Mouse (Mus musculus) heart, embryonic 11.5 days (tissue): ENCODE results near the gene Eif2b3. TPM values are rescaled to one million over a fixed set of nuclear protein-coding genes. Genes with fewer than 3 reads are reported as not detected.

Source experiments
- ATAC-seq: fragments of 200-750 bp; cut with Nextera tagmentation; replicated peaks from 2 replicates; pipeline ENCODE4 v1.8.0; 2017; ENCODE audit warnings: moderate library complexity; ENCODE audit not compliant: insufficient number of reproducible peaks, low FRiP score, low TSS enrichment
- H3K27ac ChIP-seq: fragments of 300-500 bp; sonication (generic); 2 replicates; pipeline ENCODE4 v1.5.1; 2014; ENCODE audit warnings: mild to moderate bottlenecking, low read depth, low read length
- H3K27me3 ChIP-seq: fragments of 300-500 bp; sonication (generic); 2 replicates; pipeline ENCODE4 v1.6.1; 2014; ENCODE audit warnings: mild to moderate bottlenecking, low read length, mixed read lengths; ENCODE audit not compliant: control insufficient read depth, insufficient read depth
- H3K36me3 ChIP-seq: fragments of 300-500 bp; sonication (generic); 2 replicates; pipeline ENCODE4 v1.6.1; 2014; ENCODE audit warnings: mild to moderate bottlenecking, low read length, moderate library complexity, mixed read lengths; ENCODE audit not compliant: control insufficient read depth, insufficient read depth
- H3K4me1 ChIP-seq: fragments of 300-500 bp; sonication (generic); 2 replicates; pipeline ENCODE4 v1.6.1; 2014; ENCODE audit warnings: low read length; ENCODE audit not compliant: control insufficient read depth, insufficient read depth
- H3K4me2 ChIP-seq: fragments of 300-500 bp; sonication (generic); 2 replicates; pipeline ENCODE4 v1.6.1; 2014; ENCODE audit warnings: mild to moderate bottlenecking, moderate library complexity
- H3K4me3 ChIP-seq: fragments of 300-500 bp; sonication (generic); 2 replicates; pipeline ENCODE4 v1.5.1; 2014; ENCODE audit warnings: low read depth, low read length
- H3K9ac ChIP-seq: fragments of 300-500 bp; sonication (generic); 2 replicates; pipeline ENCODE4 v1.6.1; 2014; ENCODE audit warnings: mild to moderate bottlenecking, low read depth, low read length, moderate library complexity
- H3K9me3 ChIP-seq: fragments of 300-500 bp; sonication (generic); replicated peaks from 2 replicates; pipeline ENCODE4 v1.6.1; 2016; ENCODE audit warnings: low read length; ENCODE audit not compliant: control insufficient read depth
- WGBS: fragments of 180-500 bp; shearing (Covaris S2); extraction: QIAGEN DNeasy Blood & Tissue Kit; methylation state at CpG from one replicate; pipeline ENCODE4 v1.1.7; 2014; ENCODE audit not compliant: insufficient replicate concordance; 5-methylcytosine and 5-hydroxymethylcytosine counted together
- polyA plus RNA-seq: library from polyadenylated mRNA; unstranded; fragments of >200 nt; fragmentation: Nextera tagmentation; extraction: Ambion mirVana; gene quantifications from 2 replicates; pipeline ENCODE4 v1.2.1, GENCODE M21; 2014

Gene Eif2b3
- polyA plus RNA-seq, 1 experiment from 2014 or later = 36.9 TPM

- peak overlapping the region; percentile 86 for H3K4me3 ChIP-seq
- H3K4me2 ChIP-seq = peak overlapping the region; percentile 99
- H3K27me3 ChIP-seq = peaks cover 27% of the 10 kb centered on the region
- no peaks in the 10 kb centered on the region for H3K36me3 ChIP-seq
- no peak overlapping the region for H3K9ac ChIP-seq
- H3K27ac ChIP-seq = no peak overlapping the region
- ATAC-seq = no peak
- WGBS = 13% methylated on average over 11 of the region's 11 CpGs
- peaks cover 8% of the 10 kb centered on the region; the same call in 1 of the 2 replicates for H3K4me1 ChIP-seq
- H3K9me3 ChIP-seq = no peaks in the 10 kb centered on the region
Measured at GRCm38 (mm10) chr4:117132794-117133143, 113.6 kb downstream of the Eif2b3 start.

DNA sequence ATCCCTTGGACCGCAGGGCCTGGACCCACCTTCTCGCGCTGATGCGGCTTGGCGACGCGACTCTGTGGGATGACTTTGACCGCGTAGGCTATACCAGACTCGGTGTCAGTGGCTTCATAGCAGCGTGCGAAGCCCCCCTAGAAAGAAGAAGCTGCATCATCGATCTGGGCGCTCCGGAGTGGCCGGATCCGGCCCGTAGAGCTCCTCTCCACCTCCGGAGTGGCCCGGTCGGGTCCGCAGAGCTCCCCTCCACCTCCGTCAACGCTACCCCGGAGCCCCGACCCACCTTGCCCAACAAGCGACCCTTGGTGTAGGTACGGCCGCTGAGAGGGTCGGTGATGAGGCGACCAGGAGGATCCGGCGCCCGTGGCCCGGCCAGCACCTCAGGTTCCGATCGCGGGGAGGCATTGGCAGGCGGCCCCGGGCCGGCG lies 114.2 kb downstream of the Eif2b3 start:
- peak overlapping the region; percentile 86 for H3K4me3 ChIP-seq
- H3K27me3 ChIP-seq = peaks cover 27% of the 10 kb centered on the region
- H3K27ac ChIP-seq = no peak overlapping the region
- peak overlapping the region; percentile 73 for H3K9ac ChIP-seq
- peak overlapping the region; percentile 99 for H3K4me2 ChIP-seq
- H3K9me3 ChIP-seq = no peaks in the 10 kb centered on the region
- H3K4me1 ChIP-seq = peaks cover 8% of the 10 kb centered on the region; the same call in 1 of the 2 replicates
- no peaks in the 10 kb centered on the region for H3K36me3 ChIP-seq
- WGBS = under 1% methylated on average over 42 of the region's 42 CpGs
- peak; percentile 19; the same call in 1 of the 2 replicates for ATAC-seq

GRCm38 (mm10) chr4:117133817-117134600 lies 114.8 kb downstream of the Eif2b3 start, which contains the start of gene Plk3:
TSS of gene Plk3 (minus strand) at chr4:117133963.
- Histone ChIP-seq H3K4me2 (peak within 1 kb of the TSS; percentile 99), H3K4me3 (peak within 1 kb of the TSS; percentile 86), H3K9me3 (no peaks in the 10 kb centered on the region), H3K27me3 (peaks cover 27% of the 10 kb centered on the region), H3K36me3 (no peaks in the 10 kb centered on the region), H3K9ac (peak within 1 kb of the TSS; percentile 73), H3K4me1 (peaks cover 8% of the 10 kb centered on the region; the same call in 1 of the 2 replicates), H3K27ac (no peak within 1 kb of the TSS)
- WGBS = 2% methylated on average over 48 of the region's 48 CpGs
- peak; percentile 84 for ATAC-seq

- peak overlapping the region; percentile 99 for H3K4me2 ChIP-seq
Measured at GRCm38 (mm10) chr4:117134601-117134995, 115.4 kb downstream of the Eif2b3 start.

DNA sequence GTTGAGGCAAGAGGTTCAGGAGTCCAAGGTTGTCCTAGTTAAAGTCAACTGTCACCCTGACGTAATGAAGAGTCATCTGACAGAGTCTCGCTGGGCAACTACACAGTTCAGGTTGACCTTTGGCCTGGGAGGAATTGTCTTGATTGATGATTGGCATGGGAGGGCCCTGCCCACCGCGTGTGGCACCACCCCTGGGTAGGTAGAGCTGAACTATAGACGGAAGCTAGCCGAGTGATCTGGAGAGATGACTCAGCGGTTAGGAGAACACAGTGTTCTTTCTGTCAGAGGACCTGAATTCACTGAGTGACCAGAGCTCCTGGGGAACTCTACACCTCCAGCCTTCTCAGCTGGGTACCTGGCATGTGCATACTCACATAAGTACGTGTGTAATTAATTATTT lies 116.8 kb downstream of the Eif2b3 start:
- no peak overlapping the region for H3K27ac ChIP-seq
- peaks cover 24% of the 10 kb centered on the region for H3K27me3 ChIP-seq
- H3K9me3 ChIP-seq = no peaks in the 10 kb centered on the region
- WGBS = 31% methylated on average over 8 of the region's 8 CpGs
- no peak for ATAC-seq
- no peak overlapping the region for H3K4me2 ChIP-seq
- H3K4me1 ChIP-seq = peaks cover 8% of the 10 kb centered on the region; the same call in 1 of the 2 replicates
- no peak overlapping the region for H3K9ac ChIP-seq
- H3K36me3 ChIP-seq = no peaks in the 10 kb centered on the region
- H3K4me3 ChIP-seq = no peak overlapping the region

More at GRCm38 (mm10) chr4:117134601-117134995, 115.4 kb downstream of the Eif2b3 start:
- 34% methylated on average over 2 of the region's 2 CpGs for WGBS
- H3K36me3 ChIP-seq = no peaks in the 10 kb centered on the region
- no peak for ATAC-seq
- H3K27me3 ChIP-seq = peaks cover 27% of the 10 kb centered on the region
- H3K9me3 ChIP-seq = no peaks in the 10 kb centered on the region
- peaks cover 8% of the 10 kb centered on the region; the same call in 1 of the 2 replicates for H3K4me1 ChIP-seq
- no peak overlapping the region for H3K27ac ChIP-seq
- no peak overlapping the region; the same call in 1 of the 2 replicates for H3K4me3 ChIP-seq
- peak overlapping the region; percentile 65; the same call in 1 of the 2 replicates for H3K9ac ChIP-seq

Other genes starting within 250 kb of the Eif2b3 start
- 21.5 and 25.1 TPM in 2 replicates for gene Toe1, start 211.8 kb upstream of the Eif2b3 start, polyA plus RNA-seq
- 10.9 and 12.0 TPM in 2 replicates for gene Mutyh, start 211.7 kb upstream of the Eif2b3 start, polyA plus RNA-seq
- gene Hpdl, start 197.7 kb upstream of the Eif2b3 start, polyA plus RNA-seq = 0.84 and 1.1 TPM in 2 replicates
- gene Zswim5, start 142.0 kb upstream of the Eif2b3 start, polyA plus RNA-seq = 0.86 and 1.2 TPM in 2 replicates
- gene Urod, start 25.0 kb upstream of the Eif2b3 start, polyA plus RNA-seq = 123 and 140 TPM in 2 replicates
- gene Hectd3, start 24.1 kb upstream of the Eif2b3 start, polyA plus RNA-seq = 4.3 and 6.4 TPM in 2 replicates
- gene Ptch2, start 76.7 kb downstream of the Eif2b3 start, polyA plus RNA-seq = 2.2 and 2.4 TPM in 2 replicates
- gene Btbd19, start 106.3 kb downstream of the Eif2b3 start, polyA plus RNA-seq = 2.2 and 4.0 TPM in 2 replicates
- not detected in 2 replicates for gene Tctex1d4, start 107.4 kb downstream of the Eif2b3 start, polyA plus RNA-seq
- 0.99 and 1.3 TPM in 2 replicates for gene Plk3, start 114.6 kb downstream of the Eif2b3 start, polyA plus RNA-seq
- 764 and 894 TPM in 2 replicates for gene Rps8, start 136.8 kb downstream of the Eif2b3 start, polyA plus RNA-seq
- 45.5 and 47.8 TPM in 2 replicates for gene Kif2c, start 163.2 kb downstream of the Eif2b3 start, polyA plus RNA-seq
- 16.0 and 16.5 TPM in 2 replicates for gene Tmem53, start 232.5 kb downstream of the Eif2b3 start, polyA plus RNA-seq
- gene Armh1, start 232.7 kb downstream of the Eif2b3 start, polyA plus RNA-seq = 0.14 TPM in 1 of 2 replicates, not detected in the other